Mouse (Mus musculus): ENCODE data around the gene Pid1. TPM values are rescaled to one million over a fixed set of nuclear protein-coding genes. Genes with fewer than 3 reads are reported as not detected.

The Pid1 gene
- polyA plus RNA-seq, 1 experiment from 2014 or later: 59.5 TPM

GRCm38 (mm10) chr1:84203494-84203893 lies 160.5 kb downstream of the Pid1 start:
- no peak for ATAC-seq
- Histone ChIP-seq H3K9me3 (replicated peaks) (no peaks in the 10 kb centered on the region), H3K4me1 (no peaks in the 10 kb centered on the region), H3K9ac (no peak overlapping the region), H3K4me2 (no peak overlapping the region), H3K27me3 (no peaks in the 10 kb centered on the region), H3K27ac (no peak overlapping the region), H3K4me3 (no peak overlapping the region), H3K36me3 (ENCODE audit: poor library complexity, severe bottlenecking) (no peaks in the 10 kb centered on the region)
- WGBS: 89% methylated on average over 4 of the region's 4 CpGs

GRCm38 (mm10) chr1:84199890-84200289 lies 164.1 kb downstream of the Pid1 start:
- Histone ChIP-seq H3K9me3 (replicated peaks) (no peaks in the 10 kb centered on the region), H3K27ac (no peak overlapping the region), H3K4me2 (no peak overlapping the region), H3K4me3 (no peak overlapping the region), H3K9ac (no peak overlapping the region), H3K27me3 (no peaks in the 10 kb centered on the region), H3K36me3 (ENCODE audit: poor library complexity, severe bottlenecking) (no peaks in the 10 kb centered on the region), H3K4me1 (no peaks in the 10 kb centered on the region)
- WGBS: 72% methylated on average over 2 of the region's 2 CpGs
- ATAC-seq: no peak

GRCm38 (mm10) chr1:84198887-84199286 lies 165.1 kb downstream of the Pid1 start:
- Histone ChIP-seq H3K36me3 (ENCODE audit: poor library complexity, severe bottlenecking) (no peaks in the 10 kb centered on the region), H3K27me3 (no peaks in the 10 kb centered on the region), H3K27ac (no peak overlapping the region), H3K4me2 (no peak overlapping the region), H3K4me1 (no peaks in the 10 kb centered on the region), H3K9ac (no peak overlapping the region), H3K4me3 (no peak overlapping the region), H3K9me3 (replicated peaks) (no peaks in the 10 kb centered on the region)
- WGBS: 70% methylated on average over 2 of the region's 2 CpGs
- no peak for ATAC-seq

- no peaks in the 10 kb centered on the region for H3K36me3 ChIP-seq (ENCODE audit: poor library complexity, severe bottlenecking)
- H3K9me3 ChIP-seq (replicated peaks): no peaks in the 10 kb centered on the region
- no peak overlapping the region for H3K27ac ChIP-seq
- ATAC-seq: no peak
- H3K4me1 ChIP-seq: no peaks in the 10 kb centered on the region
- no peak overlapping the region for H3K4me2 ChIP-seq
- no peaks in the 10 kb centered on the region for H3K27me3 ChIP-seq
- H3K4me3 ChIP-seq: no peak overlapping the region
- H3K9ac ChIP-seq: no peak overlapping the region
Measured at GRCm38 (mm10) chr1:84192167-84192566, 171.8 kb downstream of the Pid1 start.

GRCm38 (mm10) chr1:84189446-84189845 lies 174.5 kb downstream of the Pid1 start:
- no peaks in the 10 kb centered on the region for H3K9me3 ChIP-seq (replicated peaks)
- ATAC-seq: no peak
- H3K4me1 ChIP-seq: no peaks in the 10 kb centered on the region
- H3K27me3 ChIP-seq: no peaks in the 10 kb centered on the region
- no peak overlapping the region for H3K4me2 ChIP-seq
- H3K4me3 ChIP-seq: no peak overlapping the region
- no peaks in the 10 kb centered on the region for H3K36me3 ChIP-seq (ENCODE audit: poor library complexity, severe bottlenecking)
- WGBS: 86% methylated on average over 5 of the region's 5 CpGs
- no peak overlapping the region for H3K9ac ChIP-seq
- H3K27ac ChIP-seq: no peak overlapping the region

- Histone ChIP-seq H3K36me3 (ENCODE audit: poor library complexity, severe bottlenecking) (no peaks in the 10 kb centered on the region), H3K27ac (no peak overlapping the region), H3K4me1 (no peaks in the 10 kb centered on the region), H3K4me3 (no peak overlapping the region), H3K9ac (no peak overlapping the region), H3K9me3 (replicated peaks) (no peaks in the 10 kb centered on the region), H3K4me2 (no peak overlapping the region), H3K27me3 (no peaks in the 10 kb centered on the region)
- WGBS: 51% methylated on average over 4 of the region's 4 CpGs
- 0 out of 2 replicates have a peak, but pooled peaks have one; percentile 55 for ATAC-seq
Measured at GRCm38 (mm10) chr1:84186756-84187437, 177.1 kb downstream of the Pid1 start.

- H3K9me3 ChIP-seq (replicated peaks): no peaks in the 10 kb centered on the region
- WGBS: 75% methylated on average over 1 of the region's 1 CpGs
- ATAC-seq: no peak
- H3K4me3 ChIP-seq: no peak overlapping the region
- no peaks in the 10 kb centered on the region for H3K27me3 ChIP-seq
- H3K27ac ChIP-seq: no peak overlapping the region
- H3K4me2 ChIP-seq: no peak overlapping the region
- peaks cover 26% of the 10 kb centered on the region for H3K4me1 ChIP-seq
- no peaks in the 10 kb centered on the region for H3K36me3 ChIP-seq (ENCODE audit: poor library complexity, severe bottlenecking)
- no peak overlapping the region for H3K9ac ChIP-seq
Measured at GRCm38 (mm10) chr1:84177696-84178095, 186.3 kb downstream of the Pid1 start.

- WGBS: 2% methylated on average over 2 of the region's 2 CpGs
- Histone ChIP-seq H3K9me3 (replicated peaks) (no peaks in the 10 kb centered on the region), H3K36me3 (ENCODE audit: poor library complexity, severe bottlenecking) (no peaks in the 10 kb centered on the region), H3K27ac (peak overlapping the region; percentile 80), H3K4me3 (no peak overlapping the region), H3K27me3 (no peaks in the 10 kb centered on the region), H3K4me2 (no peak overlapping the region), H3K4me1 (peaks cover 29% of the 10 kb centered on the region), H3K9ac (no peak overlapping the region)
- peak; percentile 85 for ATAC-seq
Measured at GRCm38 (mm10) chr1:84177033-84177432, 186.9 kb downstream of the Pid1 start.

- Histone ChIP-seq H3K4me2 (no peak overlapping the region), H3K27me3 (no peaks in the 10 kb centered on the region), H3K9me3 (replicated peaks) (no peaks in the 10 kb centered on the region), H3K4me1 (peaks cover 23% of the 10 kb centered on the region), H3K27ac (peak overlapping the region; percentile 48; the same call in 1 of the 2 replicates), H3K36me3 (ENCODE audit: poor library complexity, severe bottlenecking) (no peaks in the 10 kb centered on the region), H3K9ac (no peak overlapping the region), H3K4me3 (no peak overlapping the region)
- 40% methylated on average over 6 of the region's 6 CpGs for WGBS
- ATAC-seq: 0 out of 2 replicates have a peak, but pooled peaks have one; percentile 19
Measured at GRCm38 (mm10) chr1:84172941-84173340, 191.0 kb downstream of the Pid1 start.

- no peak for ATAC-seq
- 86% methylated on average over 3 of the region's 3 CpGs for WGBS
- H3K9ac ChIP-seq: no peak overlapping the region
Measured at GRCm38 (mm10) chr1:84157790-84158189, 206.2 kb downstream of the Pid1 start.

GRCm38 (mm10) chr1:84155585-84155930 lies 208.4 kb downstream of the Pid1 start:
- peak; percentile 75; the same call in 1 of the 2 replicates for ATAC-seq

More at GRCm38 (mm10) chr1:84157790-84158189, 206.2 kb downstream of the Pid1 start:
- H3K27ac ChIP-seq: no peak overlapping the region
- no peaks in the 10 kb centered on the region for H3K9me3 ChIP-seq (replicated peaks)
- H3K4me3 ChIP-seq: no peak overlapping the region
- no peaks in the 10 kb centered on the region for H3K27me3 ChIP-seq
- H3K4me2 ChIP-seq: no peak overlapping the region
- peaks cover 16% of the 10 kb centered on the region for H3K4me1 ChIP-seq
- no peaks in the 10 kb centered on the region for H3K36me3 ChIP-seq (ENCODE audit: poor library complexity, severe bottlenecking)

GRCm38 (mm10) chr1:84154725-84155584 lies 209.0 kb downstream of the Pid1 start:
- Histone ChIP-seq H3K9ac (no peak overlapping the region), H3K27ac (peak overlapping the region; percentile 80), H3K27me3 (no peaks in the 10 kb centered on the region), H3K4me1 (peaks cover 16% of the 10 kb centered on the region), H3K4me3 (no peak overlapping the region), H3K9me3 (replicated peaks) (no peaks in the 10 kb centered on the region), H3K36me3 (ENCODE audit: poor library complexity, severe bottlenecking) (no peaks in the 10 kb centered on the region), H3K4me2 (peak overlapping the region; percentile 32)
- peak; percentile 70 for ATAC-seq
- WGBS: 55% methylated on average over 12 of the region's 12 CpGs

More at GRCm38 (mm10) chr1:84155585-84155930, 208.4 kb downstream of the Pid1 start:
- WGBS: 17% methylated on average over 2 of the region's 2 CpGs
- no peaks in the 10 kb centered on the region for H3K27me3 ChIP-seq
- peak overlapping the region; percentile 32 for H3K4me2 ChIP-seq
- no peak overlapping the region for H3K9ac ChIP-seq
- H3K36me3 ChIP-seq (ENCODE audit: poor library complexity, severe bottlenecking): no peaks in the 10 kb centered on the region
- H3K4me1 ChIP-seq: peaks cover 16% of the 10 kb centered on the region
- peak overlapping the region; percentile 80 for H3K27ac ChIP-seq
- no peak overlapping the region for H3K4me3 ChIP-seq
- no peaks in the 10 kb centered on the region for H3K9me3 ChIP-seq (replicated peaks)

All from forebrain, embryonic 13.5 days (tissue).